Mouse (Mus musculus) erythroblast, embryonic 14.5 days (primary cell): ENCODE results near the gene Sidt1. TPM values are rescaled to one million over a fixed set of nuclear protein-coding genes. Genes with fewer than 3 reads are reported as not detected.

Source experiments
- H3K27me3 ChIP-seq: 2 replicates; pipeline ENCODE4 v1.6.1; 2012; ENCODE audit warnings: inconsistent platforms; ENCODE audit not compliant: control insufficient read depth
- H3K36me3 ChIP-seq: 2 replicates; pipeline ENCODE4 v1.6.1; 2012; ENCODE audit warnings: mild to moderate bottlenecking, inconsistent platforms; ENCODE audit not compliant: control insufficient read depth
- H3K4me1 ChIP-seq: 2 replicates; pipeline ENCODE4 v1.6.1; 2012; ENCODE audit warnings: inconsistent platforms; ENCODE audit not compliant: control insufficient read depth
- H3K4me3 ChIP-seq: replicated peaks from 2 replicates; pipeline ENCODE3; 2012; ENCODE audit warnings: moderate library complexity, mild to moderate bottlenecking, inconsistent platforms
- H3K9me3 ChIP-seq: 2 replicates; pipeline ENCODE4 v1.6.1; 2012; ENCODE audit warnings: low read length, inconsistent platforms, mixed read lengths; ENCODE audit not compliant: control insufficient read depth
- GATA1 ChIP-seq: IDR thresholded peaks from 2 replicates; pipeline ENCODE4 v1.6.1; 2012; ENCODE audit warnings: low read length, inconsistent platforms, mixed read lengths
- TAL1 ChIP-seq: IDR thresholded peaks from 3 replicates; pipeline ENCODE4 v1.6.1; 2012; ENCODE audit warnings: low read length, inconsistent platforms, mixed read lengths
- polyA plus RNA-seq: library from polyadenylated mRNA; stranded (reverse); fragments of >175 nt; gene quantifications from 2 replicates; pipeline ENCODE4 v1.2.3, GENCODE M21; 2012

Sidt1 gene
- polyA plus RNA-seq, result not detected in 2 replicates

- H3K4me1 ChIP-seq, result peaks cover 4% of the 10 kb centered on the region; the same call in 1 of the 2 replicates
- H3K36me3 ChIP-seq, result no peaks in the 10 kb centered on the region
- peak within 1 kb of the TSS; percentile 42 for H3K4me3 ChIP-seq
- TF ChIP-seq TAL1 (no peak), GATA1 (no peak)
- peaks cover 41% of the 10 kb centered on the region for H3K27me3 ChIP-seq
- H3K9me3 ChIP-seq, result peaks cover 7% of the 10 kb centered on the region
Measured at GRCm38 (mm10) chr16:44332861-44333284, at the start of gene Sidt1. Sidt1 (minus strand) TSS chr16:44333196.

- TF ChIP-seq TAL1, result no peak
- no peak for TF ChIP-seq GATA1
- no peaks in the 10 kb centered on the region for H3K9me3 ChIP-seq
- H3K36me3 ChIP-seq, result peaks cover 71% of the 10 kb centered on the region
- H3K4me1 ChIP-seq, result no peaks in the 10 kb centered on the region
- no peak overlapping the region for H3K4me3 ChIP-seq
- no peaks in the 10 kb centered on the region for H3K27me3 ChIP-seq
Measured at GRCm38 (mm10) chr16:44381578-44381977, 48.6 kb upstream of the Sidt1 start.

GRCm38 (mm10) chr16:44380006-44380405, 47.0 kb upstream of the Sidt1 start:
- Histone ChIP-seq H3K36me3 (peaks cover 72% of the 10 kb centered on the region), H3K27me3 (no peaks in the 10 kb centered on the region), H3K4me3 (no peak overlapping the region), H3K9me3 (no peaks in the 10 kb centered on the region), H3K4me1 (no peaks in the 10 kb centered on the region)
- TF ChIP-seq TAL1, result no peak
- no peak for TF ChIP-seq GATA1

- H3K9me3 ChIP-seq, result no peaks in the 10 kb centered on the region
- no peaks in the 10 kb centered on the region for H3K27me3 ChIP-seq
- no peak for TF ChIP-seq TAL1
- TF ChIP-seq GATA1, result no peak
- peaks cover 84% of the 10 kb centered on the region for H3K36me3 ChIP-seq
- H3K4me3 ChIP-seq, result no peak overlapping the region
- H3K4me1 ChIP-seq, result no peaks in the 10 kb centered on the region
Measured at GRCm38 (mm10) chr16:44375459-44375858, 42.5 kb upstream of the Sidt1 start.

GRCm38 (mm10) chr16:44365522-44365921, 32.5 kb upstream of the Sidt1 start:
- no peaks in the 10 kb centered on the region for H3K27me3 ChIP-seq
- H3K4me3 ChIP-seq, result no peak overlapping the region
- peaks cover 67% of the 10 kb centered on the region for H3K36me3 ChIP-seq
- H3K4me1 ChIP-seq, result peaks cover 8% of the 10 kb centered on the region
- no peak for TF ChIP-seq TAL1
- TF ChIP-seq GATA1, result no peak
- H3K9me3 ChIP-seq, result no peaks in the 10 kb centered on the region

GRCm38 (mm10) chr16:44361921-44362890, 29.2 kb upstream of the Sidt1 start:
- Histone ChIP-seq H3K27me3 (no peaks in the 10 kb centered on the region), H3K4me3 (no peak overlapping the region), H3K36me3 (peaks cover 64% of the 10 kb centered on the region), H3K4me1 (peaks cover 23% of the 10 kb centered on the region), H3K9me3 (no peaks in the 10 kb centered on the region)
- no peak for TF ChIP-seq GATA1
- no peak for TF ChIP-seq TAL1

- peaks cover 28% of the 10 kb centered on the region for H3K4me1 ChIP-seq
- peaks cover 53% of the 10 kb centered on the region for H3K36me3 ChIP-seq
- no peaks in the 10 kb centered on the region for H3K9me3 ChIP-seq
- no peak overlapping the region for H3K4me3 ChIP-seq
- TF ChIP-seq GATA1 (no peak), TAL1 (no peak)
- H3K27me3 ChIP-seq, result no peaks in the 10 kb centered on the region
Measured at GRCm38 (mm10) chr16:44357571-44358268, 24.7 kb upstream of the Sidt1 start.

- Histone ChIP-seq H3K27me3 (no peaks in the 10 kb centered on the region), H3K4me1 (peaks cover 30% of the 10 kb centered on the region), H3K4me3 (no peak overlapping the region), H3K36me3 (peaks cover 42% of the 10 kb centered on the region), H3K9me3 (no peaks in the 10 kb centered on the region)
- no peak for TF ChIP-seq TAL1
- no peak for TF ChIP-seq GATA1
Measured at GRCm38 (mm10) chr16:44356291-44356690, 23.3 kb upstream of the Sidt1 start.
